Mouse (Mus musculus) limb, embryonic 10.5 days (tissue): ENCODE results near the gene Nrl. TPM values are rescaled to one million over a fixed set of nuclear protein-coding genes. Genes with fewer than 3 reads are reported as not detected.

Experiments
- DNase-seq: peaks from one replicate; pipeline ENCODE4 v3.0.0-alpha.2; 2017; ENCODE audit warnings: low spot score
- H3K27ac ChIP-seq: fragments of 300-500 bp; sonication (generic); 2 replicates; pipeline ENCODE4 v1.5.1; 2016; ENCODE audit warnings: mild to moderate bottlenecking
- H3K27me3 ChIP-seq: fragments of 300-500 bp; sonication (generic); 2 replicates; pipeline ENCODE4 v1.6.1; 2016; ENCODE audit warnings: low read depth, mild to moderate bottlenecking; ENCODE audit not compliant: poor library complexity, severe bottlenecking
- H3K36me3 ChIP-seq: fragments of 300-500 bp; sonication (generic); 2 replicates; pipeline ENCODE4 v1.6.1; 2016; ENCODE audit warnings: mild to moderate bottlenecking, moderate library complexity
- H3K4me1 ChIP-seq: fragments of 300-500 bp; sonication (generic); 2 replicates; pipeline ENCODE4 v1.6.1; 2016
- H3K4me3 ChIP-seq: fragments of 300-500 bp; sonication (generic); 2 replicates; pipeline ENCODE4 v1.5.1; 2016; ENCODE audit warnings: mild to moderate bottlenecking, moderate library complexity
- H3K9me3 ChIP-seq: fragments of 300-500 bp; sonication (generic); replicated peaks from 2 replicates; pipeline ENCODE4 v1.6.1; 2016; ENCODE audit warnings: mild to moderate bottlenecking
- WGBS: fragments of 180-500 bp; shearing (Covaris S2); methylation state at CpG from one replicate; pipeline ENCODE4 v1.1.7; 2016; 5-methylcytosine and 5-hydroxymethylcytosine counted together
- polyA plus RNA-seq: library from polyadenylated mRNA; unstranded; fragments of >200 nt; fragmentation: Nextera tagmentation; extraction: Ambion mirVana; gene quantifications from 2 replicates; pipeline ENCODE4 v1.2.1, GENCODE M21; 2016

The Nrl gene
- polyA plus RNA-seq, 1 experiment from 2014 or later = not detected

DNA sequence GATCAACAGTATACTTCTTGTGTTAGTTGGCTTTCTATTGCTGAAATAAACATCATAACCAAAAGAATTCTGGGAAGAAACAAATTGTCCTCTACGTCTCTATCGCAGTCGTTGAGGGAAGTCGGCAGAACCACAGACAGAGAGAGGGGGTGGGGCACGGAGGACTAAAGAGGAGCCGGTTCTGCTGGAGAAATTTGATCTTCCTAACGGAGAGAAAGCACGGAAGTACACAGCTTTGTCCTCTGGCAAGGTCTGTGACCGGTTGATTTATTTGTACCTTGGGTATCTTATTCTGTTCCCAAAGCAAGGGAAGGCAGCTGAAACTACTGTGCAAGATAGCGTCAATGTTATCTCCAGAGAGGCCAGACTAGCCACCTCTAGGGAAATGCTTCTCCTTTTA lies 54.0 kb downstream of the Nrl start:
- H3K4me3 ChIP-seq = no peak overlapping the region
- no peak for DNase-seq

GRCm38 (mm10) chr14:55469821-55470220 lies 55.0 kb downstream of the Nrl start:
- H3K9me3 ChIP-seq = no peaks in the 10 kb centered on the region
- H3K27ac ChIP-seq = no peak overlapping the region
- no peak overlapping the region for H3K4me3 ChIP-seq
- H3K36me3 ChIP-seq = no peaks in the 10 kb centered on the region
- H3K4me1 ChIP-seq = peaks cover 7% of the 10 kb centered on the region
- WGBS = 86% methylated on average over 6 of the region's 6 CpGs
- no peak for DNase-seq
- no peaks in the 10 kb centered on the region for H3K27me3 ChIP-seq

More for the DNA sequence above, 54.0 kb downstream of the Nrl start:
- Histone ChIP-seq H3K27me3 (no peaks in the 10 kb centered on the region), H3K9me3 (no peaks in the 10 kb centered on the region), H3K27ac (no peak overlapping the region), H3K4me1 (peaks cover 7% of the 10 kb centered on the region), H3K36me3 (no peaks in the 10 kb centered on the region)
- WGBS = 11% methylated on average over 10 of the region's 10 CpGs

DNA sequence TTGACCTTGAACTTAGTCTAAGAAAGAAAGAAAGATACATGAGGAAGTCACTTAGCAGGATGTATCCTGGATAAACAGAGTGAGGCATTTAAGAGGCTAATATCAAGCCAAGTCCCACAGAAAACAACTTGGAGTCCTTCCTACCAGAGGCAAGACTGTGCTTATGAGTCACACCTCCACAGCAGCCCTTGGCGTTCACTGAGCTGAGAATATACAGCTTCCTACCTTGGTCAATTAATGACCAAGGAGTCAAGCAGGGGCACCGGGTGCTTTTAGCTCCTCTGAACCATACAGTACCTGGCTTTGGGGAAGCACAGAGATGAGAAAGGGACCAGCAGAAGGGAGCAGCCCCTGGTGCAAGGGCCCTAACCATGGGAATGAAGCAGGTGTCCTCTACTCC lies 55.7 kb downstream of the Nrl start:
- H3K27ac ChIP-seq = no peak overlapping the region
- no peak overlapping the region for H3K4me3 ChIP-seq
- H3K27me3 ChIP-seq = no peaks in the 10 kb centered on the region
- H3K36me3 ChIP-seq = no peaks in the 10 kb centered on the region
- DNase-seq = no peak
- peaks cover 7% of the 10 kb centered on the region for H3K4me1 ChIP-seq
- no peaks in the 10 kb centered on the region for H3K9me3 ChIP-seq
- WGBS = 80% methylated on average over 2 of the region's 2 CpGs

Other genes with a start within 250 kb of the Nrl start
- gene Dhrs4, start 46.2 kb downstream of the Nrl start, polyA plus RNA-seq = 74.5 and 83.2 TPM in 2 replicates
- 2.4 and 2.9 TPM in 2 replicates for gene Carmil3, start 34.3 kb downstream of the Nrl start, polyA plus RNA-seq
- gene Cpne6, start 14.5 kb downstream of the Nrl start, polyA plus RNA-seq = 0.05 TPM in 1 of 2 replicates, not detected in the other
- 22.1 and 26.9 TPM in 2 replicates for gene Pck2, start 15.3 kb upstream of the Nrl start, polyA plus RNA-seq
- gene Dcaf11, start 35.0 kb upstream of the Nrl start, polyA plus RNA-seq = 62.3 and 69.1 TPM in 2 replicates
- 0.59 and 0.87 TPM in 2 replicates for gene A730061H03Rik, start 35.4 kb upstream of the Nrl start, polyA plus RNA-seq
- 1.3 and 3.9 TPM in 2 replicates for gene Fitm1, start 50.6 kb upstream of the Nrl start, polyA plus RNA-seq
- 109 and 115 TPM in 2 replicates for gene Psme1, start 53.1 kb upstream of the Nrl start, polyA plus RNA-seq
- 5.2 and 5.4 TPM in 2 replicates for gene Emc9, start 60.3 kb upstream of the Nrl start, polyA plus RNA-seq
- 157 and 192 TPM in 2 replicates for gene Psme2, start 66.1 kb upstream of the Nrl start, polyA plus RNA-seq
- gene Rnf31, start 66.7 kb upstream of the Nrl start, polyA plus RNA-seq = 19.7 and 22.6 TPM in 2 replicates
- 4.9 and 7.0 TPM in 2 replicates for gene Irf9, start 78.6 kb upstream of the Nrl start, polyA plus RNA-seq
- 6.1 and 12.1 TPM in 2 replicates for gene Rec8, start 93.1 kb upstream of the Nrl start, polyA plus RNA-seq
- gene Ipo4, start 111.0 kb upstream of the Nrl start, polyA plus RNA-seq = 134 and 152 TPM in 2 replicates
- 1.1 and 2.2 TPM in 2 replicates for gene Gm49378, start 112.9 kb upstream of the Nrl start, polyA plus RNA-seq
- 80.6 and 92.0 TPM in 2 replicates for gene Tm9sf1, start 118.8 kb upstream of the Nrl start, polyA plus RNA-seq
- gene Tssk4, start 125.2 kb upstream of the Nrl start, polyA plus RNA-seq = 0.60 and 0.61 TPM in 2 replicates
- 58.8 and 67.0 TPM in 2 replicates for gene Mdp1, start 135.5 kb upstream of the Nrl start, polyA plus RNA-seq
- gene Gmpr2, start 147.0 kb upstream of the Nrl start, polyA plus RNA-seq = 55.8 and 60.8 TPM in 2 replicates
- gene Nedd8, start 147.1 kb upstream of the Nrl start, polyA plus RNA-seq = 649 and 655 TPM in 2 replicates
- gene Tinf2, start 156.8 kb upstream of the Nrl start, polyA plus RNA-seq = 66.2 and 77.9 TPM in 2 replicates
- gene Tgm1, start 188.9 kb upstream of the Nrl start, polyA plus RNA-seq = 1.5 and 1.9 TPM in 2 replicates
- 27.3 and 29.7 TPM in 2 replicates for gene Rabggta, start 197.3 kb upstream of the Nrl start, polyA plus RNA-seq
- 65.2 and 67.4 TPM in 2 replicates for gene Dhrs1, start 220.7 kb upstream of the Nrl start, polyA plus RNA-seq
- 68.7 and 71.4 TPM in 2 replicates for gene Nop9, start 220.7 kb upstream of the Nrl start, polyA plus RNA-seq
- gene Cideb, start 233.5 kb upstream of the Nrl start, polyA plus RNA-seq = 0.24 TPM in 1 of 2 replicates, not detected in the other
- 0.23 and 0.30 TPM in 2 replicates for gene Ltb4r2, start 236.4 kb upstream of the Nrl start, polyA plus RNA-seq
- 0.14 and 0.26 TPM in 2 replicates for gene Ltb4r1, start 241.0 kb upstream of the Nrl start, polyA plus RNA-seq